Mouse (Mus musculus) intestine, postnatal 0 days (tissue): Measurements from ENCODE around the gene Vegfa. TPM values are rescaled to one million over a fixed set of nuclear protein-coding genes. Genes with fewer than 3 reads are reported as not detected.

Experiments
- ATAC-seq: fragments of 200-750 bp; cut with Nextera tagmentation; 2 replicates; pipeline ENCODE4 v1.8.0; 2017; ENCODE audit warnings: mild to moderate bottlenecking, moderate TSS enrichment, moderate library complexity
- H3K27ac ChIP-seq: fragments of 300-500 bp; sonication (generic); 2 replicates; pipeline ENCODE4 v1.5.1; 2014; ENCODE audit warnings: mild to moderate bottlenecking, low read depth, low read length, moderate library complexity
- H3K27me3 ChIP-seq: fragments of 300-500 bp; sonication (generic); replicated peaks from 2 replicates; pipeline ENCODE4 v1.6.1; 2014; ENCODE audit warnings: low read length, mixed read lengths; ENCODE audit not compliant: control insufficient read depth, insufficient read depth
- H3K36me3 ChIP-seq: fragments of 300-500 bp; sonication (generic); 2 replicates; pipeline ENCODE4 v1.6.1; 2014; ENCODE audit warnings: mild to moderate bottlenecking, moderate library complexity; ENCODE audit not compliant: control insufficient read depth, insufficient read depth
- H3K4me1 ChIP-seq: fragments of 300-500 bp; sonication (generic); replicated peaks from 2 replicates; pipeline ENCODE4 v1.6.1; 2014; ENCODE audit warnings: antibody characterized with exemption, low read length, mixed read lengths; ENCODE audit not compliant: control insufficient read depth, insufficient read depth
- H3K4me2 ChIP-seq: fragments of 300-500 bp; sonication (generic); replicated peaks from 2 replicates; pipeline ENCODE4 v1.6.1; 2014; ENCODE audit warnings: low read depth, mild to moderate bottlenecking, moderate library complexity
- H3K4me3 ChIP-seq: fragments of 300-500 bp; sonication (generic); 2 replicates; pipeline ENCODE4 v1.5.1; 2014; ENCODE audit warnings: low read depth, low read length
- H3K9ac ChIP-seq: fragments of 300-500 bp; sonication (generic); 2 replicates; pipeline ENCODE4 v1.6.1; 2014; ENCODE audit warnings: mild to moderate bottlenecking, low read depth, low read length
- H3K9me3 ChIP-seq: fragments of 300-500 bp; sonication (generic); 2 replicates; pipeline ENCODE4 v1.6.1; 2016; ENCODE audit warnings: mixed run types; ENCODE audit not compliant: control insufficient read depth
- CTCF ChIP-seq: sonication (generic); IDR thresholded peaks from 2 replicates; pipeline ENCODE4 v1.5.1; 2016; ENCODE audit warnings: low read depth, mild to moderate bottlenecking, control low read depth, antibody characterized with exemption, moderate library complexity
- WGBS: fragments of 180-500 bp; shearing (Covaris S2); extraction: QIAGEN DNeasy Blood & Tissue Kit; methylation state at CpG from one replicate; pipeline ENCODE4 v1.1.7; 2014; 5-methylcytosine and 5-hydroxymethylcytosine counted together
- polyA plus RNA-seq: library from polyadenylated mRNA; unstranded; fragments of >200 nt; fragmentation: Nextera tagmentation; extraction: Ambion mirVana; gene quantifications from 2 replicates; pipeline ENCODE4 v1.2.1, GENCODE M21; 2015

Gene Vegfa
- polyA plus RNA-seq, 1 experiment from 2014 or later, result 5.9 TPM

DNA sequence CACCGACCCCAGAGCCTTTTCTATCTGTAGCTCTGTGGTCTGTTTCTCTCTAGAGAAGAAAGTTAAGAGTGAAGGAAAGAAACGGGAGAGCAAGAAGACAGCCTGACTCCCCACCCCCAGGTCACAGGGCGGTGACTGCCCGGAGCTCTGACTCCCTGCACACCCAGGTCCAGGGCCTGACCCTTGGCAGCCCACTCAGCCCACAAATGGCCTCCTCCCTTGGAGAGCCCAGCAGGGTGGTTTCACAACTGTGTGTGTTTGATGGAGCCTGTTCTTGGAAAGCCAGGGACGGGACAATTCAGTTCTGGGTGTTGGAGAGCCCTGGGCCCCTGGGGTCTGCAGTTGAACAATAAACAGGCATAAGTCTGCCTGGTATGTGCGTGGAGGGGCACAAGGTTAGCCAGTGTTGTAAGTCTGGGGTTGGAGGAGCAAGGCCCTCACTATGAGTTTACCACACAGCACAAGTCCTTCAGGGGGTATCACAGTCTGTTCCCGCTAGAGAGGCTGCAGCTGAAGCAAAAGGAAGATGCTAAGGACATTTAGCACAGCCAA is 21.2 kb upstream of the Vegfa start:
- no peak overlapping the region for H3K27ac ChIP-seq
- no peak overlapping the region for H3K4me3 ChIP-seq
- no peak for TF ChIP-seq CTCF
- 83% methylated on average over 7 of the region's 7 CpGs for WGBS
- H3K9me3 ChIP-seq, result no peaks in the 10 kb centered on the region
- H3K4me1 ChIP-seq, result no peaks in the 10 kb centered on the region
- no peak overlapping the region for H3K4me2 ChIP-seq
- H3K36me3 ChIP-seq, result no peaks in the 10 kb centered on the region
- no peak overlapping the region for H3K9ac ChIP-seq
- H3K27me3 ChIP-seq, result no peaks in the 10 kb centered on the region
- ATAC-seq, result no peak

DNA sequence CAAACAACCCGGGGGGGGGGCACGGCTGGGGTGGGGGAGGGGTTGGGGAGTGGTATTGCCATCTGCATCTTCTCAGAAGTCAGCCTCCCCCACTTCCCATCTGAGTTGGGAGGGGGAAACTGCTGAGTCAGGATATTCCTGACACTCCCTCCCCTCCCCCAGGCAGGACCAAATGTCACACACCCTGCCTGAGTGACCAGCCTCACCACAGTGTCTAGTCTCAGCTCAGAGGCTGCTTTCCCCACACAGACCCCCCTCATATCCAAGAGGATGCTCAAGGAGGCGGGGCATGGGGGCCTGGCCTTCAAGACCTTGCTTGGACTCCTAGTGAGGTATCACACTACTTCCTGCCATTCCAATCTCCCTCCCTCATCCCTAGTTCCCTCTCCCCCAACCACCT is 20.0 kb upstream of the Vegfa start:
- Histone ChIP-seq H3K4me2 (no peak overlapping the region), H3K9ac (no peak overlapping the region), H3K36me3 (no peaks in the 10 kb centered on the region), H3K27ac (no peak overlapping the region), H3K4me1 (no peaks in the 10 kb centered on the region), H3K9me3 (peaks cover 4% of the 10 kb centered on the region; the same call in 1 of the 2 replicates), H3K27me3 (no peaks in the 10 kb centered on the region), H3K4me3 (no peak overlapping the region)
- no peak for ATAC-seq
- no peak for TF ChIP-seq CTCF
- WGBS, result 41% methylated on average over 3 of the region's 3 CpGs

GRCm38 (mm10) chr17:46051356-46051755 is 19.2 kb upstream of the Vegfa start:
- H3K27me3 ChIP-seq, result no peaks in the 10 kb centered on the region
- ATAC-seq, result peak; percentile 39; the same call in 1 of the 2 replicates
- peaks cover 4% of the 10 kb centered on the region; the same call in 1 of the 2 replicates for H3K9me3 ChIP-seq
- TF ChIP-seq CTCF, result no peak
- no peak overlapping the region for H3K9ac ChIP-seq
- no peaks in the 10 kb centered on the region for H3K36me3 ChIP-seq
- H3K27ac ChIP-seq, result no peak overlapping the region
- 36% methylated on average over 5 of the region's 5 CpGs for WGBS
- H3K4me2 ChIP-seq, result no peak overlapping the region
- H3K4me3 ChIP-seq, result no peak overlapping the region
- no peaks in the 10 kb centered on the region for H3K4me1 ChIP-seq

DNA sequence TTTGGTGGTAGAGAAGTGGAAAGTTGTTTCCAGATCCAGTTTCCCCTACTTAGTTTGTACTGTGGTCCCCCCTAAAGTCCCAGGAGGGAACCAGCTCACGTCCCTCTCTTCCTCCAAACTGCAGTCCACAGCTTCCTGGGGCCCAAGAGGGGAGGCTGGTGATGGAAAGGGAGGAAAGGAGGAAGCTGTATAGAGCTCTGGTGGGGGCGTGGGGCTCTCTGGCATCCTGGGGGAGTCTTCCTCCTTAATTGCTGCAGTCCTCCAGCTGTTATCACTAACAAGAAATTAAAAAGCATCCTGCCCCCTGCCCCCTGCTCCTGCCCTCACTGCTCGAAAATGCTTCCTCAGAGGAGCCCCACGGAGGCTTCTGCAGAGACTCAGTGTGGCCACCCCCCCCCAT is 17.4 kb upstream of the Vegfa start:
- no peak for ATAC-seq
- Histone ChIP-seq H3K27ac (no peak overlapping the region), H3K36me3 (no peaks in the 10 kb centered on the region)

DNA sequence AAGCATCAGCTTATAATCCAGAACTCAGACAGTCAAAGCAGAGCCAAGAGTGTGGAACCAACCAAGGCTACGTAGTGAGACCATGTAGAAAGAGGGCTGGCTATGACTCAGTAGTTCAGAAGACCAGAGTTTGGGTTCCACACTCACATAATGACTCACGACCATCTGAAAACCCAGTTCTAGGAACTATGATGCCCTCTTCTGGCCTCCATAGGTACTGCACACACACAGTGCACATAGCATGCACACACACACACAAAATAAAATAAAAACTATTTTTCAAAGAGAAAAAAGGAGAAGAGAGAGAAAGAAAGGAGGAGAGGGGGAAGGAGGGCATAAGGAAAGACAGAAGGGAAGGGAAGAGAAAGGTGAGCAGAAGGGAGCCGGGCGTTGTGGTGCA is 16.0 kb upstream of the Vegfa start:
- peaks cover 4% of the 10 kb centered on the region; the same call in 1 of the 2 replicates for H3K9me3 ChIP-seq
- H3K4me2 ChIP-seq, result no peak overlapping the region
- no peak overlapping the region for H3K9ac ChIP-seq
- peak; percentile 29 for TF ChIP-seq CTCF
- no peak overlapping the region for H3K4me3 ChIP-seq
- H3K27ac ChIP-seq, result no peak overlapping the region
- no peaks in the 10 kb centered on the region for H3K4me1 ChIP-seq
- H3K36me3 ChIP-seq, result no peaks in the 10 kb centered on the region
- WGBS, result 98% methylated on average over 4 of the region's 4 CpGs
- no peaks in the 10 kb centered on the region for H3K27me3 ChIP-seq
- ATAC-seq, result no peak

More for the DNA sequence above, 17.4 kb upstream of the Vegfa start:
- Histone ChIP-seq H3K27me3 (no peaks in the 10 kb centered on the region), H3K9me3 (peaks cover 4% of the 10 kb centered on the region; the same call in 1 of the 2 replicates), H3K4me2 (no peak overlapping the region), H3K9ac (no peak overlapping the region), H3K4me3 (no peak overlapping the region), H3K4me1 (no peaks in the 10 kb centered on the region)
- 51% methylated on average over 4 of the region's 4 CpGs for WGBS
- TF ChIP-seq CTCF, result no peak

- Histone ChIP-seq H3K4me1 (no peaks in the 10 kb centered on the region), H3K36me3 (no peaks in the 10 kb centered on the region), H3K4me2 (no peak overlapping the region), H3K27ac (no peak overlapping the region), H3K27me3 (no peaks in the 10 kb centered on the region), H3K9ac (no peak overlapping the region), H3K9me3 (peaks cover 4% of the 10 kb centered on the region; the same call in 1 of the 2 replicates), H3K4me3 (no peak overlapping the region)
- no peak for TF ChIP-seq CTCF
- no peak for ATAC-seq
- WGBS, result 74% methylated on average over 8 of the region's 8 CpGs
Measured at GRCm38 (mm10) chr17:46045742-46046141, 13.6 kb upstream of the Vegfa start.
